Mouse (Mus musculus) bone marrow macrophage, adult 2 months (primary cell): Measurements from ENCODE around the gene Syt1.

Source experiments
- CTCF ChIP-seq: IDR thresholded peaks from 2 replicates; pipeline ENCODE4 v1.5.1; 2012; ENCODE audit warnings: low read depth, mild to moderate bottlenecking, low read length, moderate library complexity
- POLR2A ChIP-seq: IDR thresholded peaks from 2 replicates; pipeline ENCODE4 v1.6.1; 2012; ENCODE audit warnings: mild to moderate bottlenecking, low read depth, low read length, borderline replicate concordance

DNA sequence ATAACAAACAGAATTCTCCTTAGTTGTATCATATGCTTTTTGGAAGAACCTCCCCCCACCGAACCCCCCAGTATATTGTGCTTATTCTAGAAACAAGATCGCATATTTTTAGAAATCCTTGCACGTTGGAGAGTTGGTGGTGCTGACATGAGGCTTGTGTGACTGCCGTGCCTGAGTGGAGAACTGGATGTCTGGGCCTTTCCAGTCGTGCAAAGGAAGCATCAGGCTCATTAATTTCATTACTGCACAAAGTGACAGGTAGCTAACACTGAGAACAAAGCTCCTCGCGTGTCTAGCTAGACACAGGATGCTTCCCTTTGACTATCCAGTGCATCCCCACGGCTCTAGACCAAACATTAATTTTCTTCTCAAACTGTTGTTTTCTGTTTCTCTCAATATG is 358.0 kb downstream of the Syt1 start:
- TF ChIP-seq CTCF (no peak), POLR2A (no peak)
